Mouse (Mus musculus): ENCODE data around the gene Tpst2. TPM values are rescaled to one million over a fixed set of nuclear protein-coding genes. Genes with fewer than 3 reads are reported as not detected.

Tpst2 gene
- total and polyA plus RNA-seq, 3 experiments = 32.9 to 156 (median 55.7) TPM

GRCm38 (mm10) chr5:112243041-112243440, 33.5 kb upstream of the Tpst2 start:
- Histone ChIP-seq H3K9me3 (replicated peaks) (peaks cover 19% of the 10 kb centered on the region), H3K4me1 (ENCODE audit: insufficient read depth, low read depth, low read length) (peaks cover 86% of the 10 kb centered on the region), H3K36me3 (replicated peaks) (peaks cover 2% of the 10 kb centered on the region), H3K4me3 (ENCODE audit: low read depth, low read length) (peak overlapping the region; percentile 58; the same call in 1 of the 2 replicates), H3K27me3 (ENCODE audit: insufficient read depth, low read length) (peaks cover 11% of the 10 kb centered on the region)
- peak; percentile 40 for DNase-seq (ENCODE audit: low spot score)
- TF ChIP-seq POLR2AphosphoS5 (IDR thresholded peaks at IDR 0.05; ENCODE audit: insufficient replicate concordance, low read depth, low read length) (no peak), TAL1 (conservative IDR thresholded peaks at IDR 0.05; ENCODE audit: low read depth, low read length) (no peak), GATA2 (IDR thresholded peaks at IDR 0.05; ENCODE audit: borderline replicate concordance, low read depth, low read length) (no peak), CTCF (IDR thresholded peaks at IDR 0.05; ENCODE audit: low read depth, low read length) (no peak), GATA1 (IDR thresholded peaks at IDR 0.05; ENCODE audit: borderline replicate concordance, low read length) (no peak)
- peak; percentile 19; the same call in 1 of the 2 replicates for ATAC-seq (ENCODE audit: extremely low read depth, insufficient number of reproducible peaks, low FRiP score, poor library complexity, severe bottlenecking)

GRCm38 (mm10) chr5:112243539-112244274, 32.8 kb upstream of the Tpst2 start:
- DNase-seq (ENCODE audit: low spot score) = peak; percentile 76
- TF ChIP-seq CTCF (IDR thresholded peaks at IDR 0.05; ENCODE audit: low read depth, low read length) = no peak
- no peak for TF ChIP-seq GATA2 (IDR thresholded peaks at IDR 0.05; ENCODE audit: borderline replicate concordance, low read depth, low read length)
- TF ChIP-seq TAL1 (conservative IDR thresholded peaks at IDR 0.05; ENCODE audit: low read depth, low read length) = peak; percentile 83
- peaks cover 88% of the 10 kb centered on the region for H3K4me1 ChIP-seq (ENCODE audit: insufficient read depth, low read depth, low read length)
- ATAC-seq (ENCODE audit: extremely low read depth, insufficient number of reproducible peaks, low FRiP score, poor library complexity, severe bottlenecking) = peak; percentile 64
- peak overlapping the region; percentile 58; the same call in 1 of the 2 replicates for H3K4me3 ChIP-seq (ENCODE audit: low read depth, low read length)
- peaks cover 5% of the 10 kb centered on the region for H3K27me3 ChIP-seq (ENCODE audit: insufficient read depth, low read length)
- H3K9me3 ChIP-seq (replicated peaks) = peaks cover 21% of the 10 kb centered on the region
- peaks cover 2% of the 10 kb centered on the region for H3K36me3 ChIP-seq (replicated peaks)

GRCm38 (mm10) chr5:112244275-112244562, 32.3 kb upstream of the Tpst2 start:
- Histone ChIP-seq H3K36me3 (replicated peaks) (peaks cover 2% of the 10 kb centered on the region), H3K9me3 (replicated peaks) (peaks cover 21% of the 10 kb centered on the region), H3K4me3 (ENCODE audit: low read depth, low read length) (peak overlapping the region; percentile 35; the same call in 1 of the 2 replicates), H3K4me1 (ENCODE audit: insufficient read depth, low read depth, low read length) (peaks cover 89% of the 10 kb centered on the region), H3K27me3 (ENCODE audit: insufficient read depth, low read length) (peaks cover 1% of the 10 kb centered on the region; the same call in 1 of the 2 replicates)
- TF ChIP-seq POLR2AphosphoS5 (IDR thresholded peaks at IDR 0.05; ENCODE audit: insufficient replicate concordance, low read depth, low read length) (no peak), GATA1 (IDR thresholded peaks at IDR 0.05; ENCODE audit: borderline replicate concordance, low read length) (no peak), TAL1 (conservative IDR thresholded peaks at IDR 0.05; ENCODE audit: low read depth, low read length) (no peak), GATA2 (IDR thresholded peaks at IDR 0.05; ENCODE audit: borderline replicate concordance, low read depth, low read length) (no peak), CTCF (IDR thresholded peaks at IDR 0.05; ENCODE audit: low read depth, low read length) (no peak)
- ATAC-seq (ENCODE audit: extremely low read depth, insufficient number of reproducible peaks, low FRiP score, poor library complexity, severe bottlenecking) (peak; percentile 29; the same call in 1 of the 2 replicates), DNase-seq (ENCODE audit: low spot score) (peak; percentile 37)

- H3K4me1 ChIP-seq (ENCODE audit: insufficient read depth, low read depth, low read length) = peaks cover 88% of the 10 kb centered on the region
- peaks cover 16% of the 10 kb centered on the region for H3K9me3 ChIP-seq (replicated peaks)
- peak overlapping the region; percentile 38; the same call in 1 of the 2 replicates for H3K4me3 ChIP-seq (ENCODE audit: low read depth, low read length)
- H3K36me3 ChIP-seq (replicated peaks) = peaks cover 2% of the 10 kb centered on the region
- TF ChIP-seq POLR2AphosphoS5 (IDR thresholded peaks at IDR 0.05; ENCODE audit: insufficient replicate concordance, low read depth, low read length) = no peak
- no peak for TF ChIP-seq TAL1 (conservative IDR thresholded peaks at IDR 0.05; ENCODE audit: low read depth, low read length)
- no peak for TF ChIP-seq GATA1 (IDR thresholded peaks at IDR 0.05; ENCODE audit: borderline replicate concordance, low read length)
- TF ChIP-seq CTCF (IDR thresholded peaks at IDR 0.05; ENCODE audit: low read depth, low read length) = no peak
- TF ChIP-seq GATA2 (IDR thresholded peaks at IDR 0.05; ENCODE audit: borderline replicate concordance, low read depth, low read length) = no peak
- no peak for ATAC-seq (ENCODE audit: extremely low read depth, insufficient number of reproducible peaks, low FRiP score, poor library complexity, severe bottlenecking)
- DNase-seq (ENCODE audit: low spot score) = no peak
- no peaks in the 10 kb centered on the region for H3K27me3 ChIP-seq (ENCODE audit: insufficient read depth, low read length)
These were observed 31.4 kb upstream of the Tpst2 start for GRCm38 (mm10) chr5:112244890-112245615.

- Histone ChIP-seq H3K9me3 (replicated peaks) (peaks cover 13% of the 10 kb centered on the region), H3K4me3 (ENCODE audit: low read depth, low read length) (no peak overlapping the region), H3K4me1 (ENCODE audit: insufficient read depth, low read depth, low read length) (peaks cover 86% of the 10 kb centered on the region), H3K27me3 (ENCODE audit: insufficient read depth, low read length) (no peaks in the 10 kb centered on the region; the same call in 1 of the 2 replicates), H3K36me3 (replicated peaks) (peaks cover 2% of the 10 kb centered on the region)
- DNase-seq (ENCODE audit: low spot score) (no peak), ATAC-seq (ENCODE audit: extremely low read depth, insufficient number of reproducible peaks, low FRiP score, poor library complexity, severe bottlenecking) (no peak)
- TF ChIP-seq TAL1 (conservative IDR thresholded peaks at IDR 0.05; ENCODE audit: low read depth, low read length) (no peak), GATA1 (IDR thresholded peaks at IDR 0.05; ENCODE audit: borderline replicate concordance, low read length) (no peak), POLR2AphosphoS5 (IDR thresholded peaks at IDR 0.05; ENCODE audit: insufficient replicate concordance, low read depth, low read length) (no peak), GATA2 (IDR thresholded peaks at IDR 0.05; ENCODE audit: borderline replicate concordance, low read depth, low read length) (no peak), CTCF (IDR thresholded peaks at IDR 0.05; ENCODE audit: low read depth, low read length) (no peak)
These were observed 29.1 kb upstream of the Tpst2 start for GRCm38 (mm10) chr5:112247399-112247798.

- H3K36me3 ChIP-seq (replicated peaks) = no peaks in the 10 kb centered on the region
- H3K27me3 ChIP-seq (ENCODE audit: insufficient read depth, low read length) = no peaks in the 10 kb centered on the region; the same call in 1 of the 2 replicates
- H3K4me3 ChIP-seq (ENCODE audit: low read depth, low read length) = no peak overlapping the region
- peaks cover 86% of the 10 kb centered on the region for H3K4me1 ChIP-seq (ENCODE audit: insufficient read depth, low read depth, low read length)
- no peak for DNase-seq (ENCODE audit: low spot score)
- peaks cover 4% of the 10 kb centered on the region for H3K9me3 ChIP-seq (replicated peaks)
- no peak for ATAC-seq (ENCODE audit: extremely low read depth, insufficient number of reproducible peaks, low FRiP score, poor library complexity, severe bottlenecking)
- no peak for TF ChIP-seq GATA2 (IDR thresholded peaks at IDR 0.05; ENCODE audit: borderline replicate concordance, low read depth, low read length)
- no peak for TF ChIP-seq GATA1 (IDR thresholded peaks at IDR 0.05; ENCODE audit: borderline replicate concordance, low read length)
- no peak for TF ChIP-seq POLR2AphosphoS5 (IDR thresholded peaks at IDR 0.05; ENCODE audit: insufficient replicate concordance, low read depth, low read length)
- TF ChIP-seq TAL1 (conservative IDR thresholded peaks at IDR 0.05; ENCODE audit: low read depth, low read length) = no peak
- TF ChIP-seq CTCF (IDR thresholded peaks at IDR 0.05; ENCODE audit: low read depth, low read length) = no peak
These were observed 27.4 kb upstream of the Tpst2 start for GRCm38 (mm10) chr5:112249106-112249505.

Data from G1E (cell line).